Mouse (Mus musculus) frontal cortex, postnatal 25 days (tissue): ENCODE measurements at regions not wholly inside any gene's neighbourhood (a gene's known extent, or its start where the extent isn't known, plus 50 kb on each side); places are given as distances from the start of the nearest gene placed in this dataset.
"Not testable (repeated sequence)": the region's sequence is repeated elsewhere in the genome, so short reads cannot be mapped to it uniquely, and the experiment has no call there.

Source experiments
- DNase-seq, 2 experiments: peaks; one replicate each; pipeline ENCODE4 v3.0.0; 2022; ENCODE audit warnings: low spot score in 2 of 2

- DNase-seq = no peak
Observed at GRCm38 (mm10) chr10:15886150-15886549, 1168.1 kb upstream of the Gje1 start.

GRCm38 (mm10) chr10:15868063-15868462 is 1150.0 kb upstream of the Gje1 start:
- DNase-seq = peak; percentile 3 to 6

GRCm38 (mm10) chr10:15866931-15867330 is 1148.9 kb upstream of the Gje1 start:
- DNase-seq = no peak

GRCm38 (mm10) chr10:15841381-15841780 is 1123.4 kb upstream of the Gje1 start:
- no peak for DNase-seq

GRCm38 (mm10) chr10:15832338-15832737 is 1114.3 kb upstream of the Gje1 start:
- DNase-seq = no peak

- no peak for DNase-seq
Observed at GRCm38 (mm10) chr10:15825457-15825856, 1107.4 kb upstream of the Gje1 start.

- DNase-seq = no peak
Observed at GRCm38 (mm10) chr10:15807271-15807670, 1089.3 kb upstream of the Gje1 start.

- no peak for DNase-seq
Observed at GRCm38 (mm10) chr10:15805791-15806190, 1087.8 kb upstream of the Gje1 start.

- DNase-seq = not testable (repeated sequence)
Observed at GRCm38 (mm10) chr10:15793185-15793584, 1075.2 kb upstream of the Gje1 start.

- no peak for DNase-seq
Observed at GRCm38 (mm10) chr10:15791473-15792269, 1073.7 kb upstream of the Gje1 start.

- DNase-seq = no peak
Observed at GRCm38 (mm10) chr10:15759983-15760723, 1042.1 kb upstream of the Gje1 start.

GRCm38 (mm10) chr10:15759576-15759975 is 1041.6 kb upstream of the Gje1 start:
- DNase-seq = no peak

- no peak for DNase-seq
Observed at GRCm38 (mm10) chr10:15757503-15757902, 1039.5 kb upstream of the Gje1 start.

- no peak for DNase-seq
Observed at GRCm38 (mm10) chr10:15746866-15747265, 1028.9 kb upstream of the Gje1 start.

GRCm38 (mm10) chr10:15738630-15739029 is 1020.6 kb upstream of the Gje1 start:
- DNase-seq = no peak

- DNase-seq = no peak
Observed at GRCm38 (mm10) chr10:15731318-15731717, 1013.3 kb upstream of the Gje1 start.

GRCm38 (mm10) chr10:15697946-15698345 is 979.9 kb upstream of the Gje1 start:
- no peak for DNase-seq

- DNase-seq = no peak
Observed at GRCm38 (mm10) chr10:15697050-15697449, 979.0 kb upstream of the Gje1 start.

GRCm38 (mm10) chr10:15671638-15672037 is 953.6 kb upstream of the Gje1 start:
- not testable (repeated sequence) for DNase-seq
